Mouse (Mus musculus) heart, embryonic 13.5 days (tissue): ENCODE data around the gene Zfp423. TPM values are rescaled to one million over a fixed set of nuclear protein-coding genes. Genes with fewer than 3 reads are reported as not detected.

ENCODE experiments used
- ATAC-seq: fragments of 200-750 bp; cut with Nextera tagmentation; 2 replicates; pipeline ENCODE4 v1.8.0; 2017; ENCODE audit warnings: moderate TSS enrichment; ENCODE audit not compliant: insufficient number of reproducible peaks, low FRiP score, low TSS enrichment; ENCODE audit errors: extremely low read depth
- H3K27ac ChIP-seq: fragments of 300-500 bp; sonication (generic); replicated peaks from 2 replicates; pipeline ENCODE4 v1.5.1; 2015; ENCODE audit warnings: moderate library complexity, mild to moderate bottlenecking, inconsistent platforms
- H3K27me3 ChIP-seq: fragments of 300-500 bp; sonication (generic); replicated peaks from 2 replicates; pipeline ENCODE4 v1.6.1; 2015; ENCODE audit warnings: mild to moderate bottlenecking, inconsistent platforms
- H3K36me3 ChIP-seq: fragments of 300-500 bp; sonication (generic); 2 replicates; pipeline ENCODE4 v1.6.1; 2015; ENCODE audit warnings: mild to moderate bottlenecking, inconsistent platforms
- H3K4me1 ChIP-seq: fragments of 300-500 bp; sonication (generic); 2 replicates; pipeline ENCODE4 v1.6.1; 2015; ENCODE audit warnings: inconsistent platforms
- H3K4me2 ChIP-seq: fragments of 300-500 bp; sonication (generic); 2 replicates; pipeline ENCODE4 v1.6.1; 2015; ENCODE audit warnings: inconsistent platforms, mild to moderate bottlenecking, moderate library complexity
- H3K4me3 ChIP-seq: fragments of 300-500 bp; sonication (generic); 2 replicates; pipeline ENCODE4 v1.5.1; 2015; ENCODE audit warnings: moderate library complexity, mild to moderate bottlenecking, inconsistent platforms
- H3K9ac ChIP-seq: fragments of 300-500 bp; sonication (generic); 2 replicates; pipeline ENCODE4 v1.6.1; 2015; ENCODE audit warnings: inconsistent platforms, mild to moderate bottlenecking, moderate library complexity
- H3K9me3 ChIP-seq: fragments of 300-500 bp; sonication (generic); 2 replicates; pipeline ENCODE4 v1.6.1; 2016; ENCODE audit warnings: inconsistent platforms
- WGBS: fragments of 180-500 bp; shearing (Covaris S2); methylation state at CpG from one replicate; pipeline ENCODE4 v1.1.7; 2015; ENCODE audit warnings: mixed read lengths; 5-methylcytosine and 5-hydroxymethylcytosine counted together
- polyA plus RNA-seq: library from polyadenylated mRNA; unstranded; fragments of >200 nt; fragmentation: Nextera tagmentation; extraction: Ambion mirVana; gene quantifications from 2 replicates; pipeline ENCODE4 v1.2.1, GENCODE M21; 2015

Gene Zfp423
- polyA plus RNA-seq, 1 experiment from 2014 or later, result 4.1 TPM

DNA sequence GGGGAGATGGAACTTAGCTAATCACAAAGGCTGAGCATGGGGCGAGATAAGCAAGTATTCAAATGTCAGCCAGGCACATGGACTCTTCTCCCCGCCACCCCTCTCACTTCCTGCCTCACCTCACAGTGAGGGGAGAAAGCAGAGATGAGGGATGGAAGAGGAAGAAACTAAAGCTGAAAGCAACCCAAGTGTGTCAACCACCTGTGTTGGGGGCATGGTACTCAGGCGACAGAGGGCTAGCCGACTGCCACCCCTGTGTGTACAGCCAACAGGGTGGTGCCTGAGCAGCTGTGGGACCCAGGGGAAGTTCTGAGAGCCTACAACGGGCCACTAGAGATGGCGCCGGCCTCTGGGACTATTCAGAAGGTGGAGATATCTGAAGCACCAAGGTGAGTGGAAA is 327.6 kb downstream of the Zfp423 start:
- Histone ChIP-seq H3K36me3 (no peaks in the 10 kb centered on the region), H3K4me1 (peaks cover 3% of the 10 kb centered on the region; the same call in 1 of the 2 replicates), H3K4me2 (no peak overlapping the region), H3K9ac (no peak overlapping the region), H3K4me3 (no peak overlapping the region), H3K27ac (no peak overlapping the region), H3K9me3 (no peaks in the 10 kb centered on the region), H3K27me3 (no peaks in the 10 kb centered on the region; the same call in 1 of the 2 replicates)
- ATAC-seq, result no peak
- 58% methylated on average over 7 of the region's 7 CpGs for WGBS

DNA sequence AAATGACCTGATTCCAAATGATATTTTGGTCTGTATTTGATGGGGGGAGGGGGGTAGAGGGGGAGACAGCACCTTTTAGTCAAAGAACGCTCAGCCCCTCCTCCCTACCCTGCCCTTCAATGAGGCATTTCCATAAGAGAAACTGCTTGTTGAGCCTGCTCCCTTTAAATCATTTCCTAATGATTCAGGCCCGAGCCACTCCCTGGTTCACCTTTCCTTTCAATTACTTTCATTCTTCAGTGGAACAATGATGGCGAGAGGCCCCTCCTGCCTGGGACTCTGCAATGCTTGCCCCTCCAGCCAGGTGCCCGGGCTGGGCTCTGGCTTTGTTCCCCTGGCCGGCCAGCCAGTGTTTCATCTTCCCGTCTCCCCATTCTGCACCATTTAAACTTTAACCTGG is 329.7 kb downstream of the Zfp423 start:
- Histone ChIP-seq H3K4me2 (no peak overlapping the region), H3K9ac (no peak overlapping the region), H3K27ac (no peak overlapping the region), H3K4me3 (no peak overlapping the region), H3K4me1 (peaks cover 3% of the 10 kb centered on the region; the same call in 1 of the 2 replicates), H3K36me3 (no peaks in the 10 kb centered on the region), H3K27me3 (no peaks in the 10 kb centered on the region; the same call in 1 of the 2 replicates), H3K9me3 (0 out of 2 replicates have a peak, but pooled peaks cover 3% of the 10 kb centered on the region)
- no peak for ATAC-seq
- WGBS, result 54% methylated on average over 6 of the region's 6 CpGs

DNA sequence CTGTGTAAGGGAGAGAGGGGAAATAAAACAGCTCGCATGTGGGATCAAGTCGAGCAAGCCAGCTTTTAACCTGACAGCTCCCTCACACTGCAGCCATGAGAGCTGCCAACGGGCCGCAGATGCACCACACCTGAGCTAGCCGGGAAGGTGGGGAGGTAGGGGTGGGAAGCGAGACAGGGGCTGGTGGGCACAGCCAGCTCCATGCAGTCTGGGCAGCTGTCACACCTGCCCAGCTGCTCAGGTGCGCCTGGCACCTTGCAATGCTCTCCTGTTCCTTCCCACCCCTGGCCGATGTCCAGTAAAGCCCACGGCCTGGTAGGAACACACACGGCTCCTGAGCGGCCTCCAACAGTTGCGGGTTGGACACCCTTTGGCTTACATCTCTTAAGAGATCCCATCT is 338.2 kb downstream of the Zfp423 start:
- no peak for ATAC-seq
- 79% methylated on average over 12 of the region's 12 CpGs for WGBS
- 0 out of 2 replicates have a peak, but pooled peaks cover 3% of the 10 kb centered on the region for H3K9me3 ChIP-seq

DNA sequence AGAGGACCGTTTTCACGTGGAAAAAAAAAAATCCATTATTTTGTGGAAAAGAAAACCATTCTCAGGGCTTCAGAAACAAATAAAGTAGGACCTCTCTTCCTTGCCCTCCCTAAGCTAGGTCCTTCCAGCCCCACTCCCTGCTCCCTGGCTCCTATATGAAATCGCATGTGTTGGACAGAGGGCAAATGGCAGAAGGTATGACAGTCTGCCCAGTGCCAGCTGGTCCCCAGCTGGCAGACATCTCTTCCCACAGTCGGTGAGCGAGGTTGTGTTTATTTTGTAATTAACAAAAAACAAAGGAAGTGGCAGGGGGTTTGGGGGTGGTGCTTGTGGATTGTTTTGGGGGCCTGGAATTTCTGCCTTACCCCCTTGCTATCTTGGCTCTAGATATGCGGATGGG is 339.2 kb downstream of the Zfp423 start:
- WGBS, result 66% methylated on average over 6 of the region's 6 CpGs
- H3K4me1 ChIP-seq, result peaks cover 5% of the 10 kb centered on the region; the same call in 1 of the 2 replicates
- no peaks in the 10 kb centered on the region for H3K36me3 ChIP-seq
- no peak for ATAC-seq
- peaks cover 38% of the 10 kb centered on the region for H3K27me3 ChIP-seq
- H3K4me2 ChIP-seq, result no peak overlapping the region
- H3K27ac ChIP-seq, result no peak overlapping the region
- H3K9me3 ChIP-seq, result no peaks in the 10 kb centered on the region
- no peak overlapping the region for H3K4me3 ChIP-seq
- H3K9ac ChIP-seq, result no peak overlapping the region

More for the DNA sequence above, 338.2 kb downstream of the Zfp423 start:
- Histone ChIP-seq H3K27ac (no peak overlapping the region), H3K4me1 (peaks cover 5% of the 10 kb centered on the region; the same call in 1 of the 2 replicates), H3K9ac (no peak overlapping the region), H3K4me2 (no peak overlapping the region), H3K27me3 (peaks cover 29% of the 10 kb centered on the region), H3K36me3 (no peaks in the 10 kb centered on the region), H3K4me3 (no peak overlapping the region)

DNA sequence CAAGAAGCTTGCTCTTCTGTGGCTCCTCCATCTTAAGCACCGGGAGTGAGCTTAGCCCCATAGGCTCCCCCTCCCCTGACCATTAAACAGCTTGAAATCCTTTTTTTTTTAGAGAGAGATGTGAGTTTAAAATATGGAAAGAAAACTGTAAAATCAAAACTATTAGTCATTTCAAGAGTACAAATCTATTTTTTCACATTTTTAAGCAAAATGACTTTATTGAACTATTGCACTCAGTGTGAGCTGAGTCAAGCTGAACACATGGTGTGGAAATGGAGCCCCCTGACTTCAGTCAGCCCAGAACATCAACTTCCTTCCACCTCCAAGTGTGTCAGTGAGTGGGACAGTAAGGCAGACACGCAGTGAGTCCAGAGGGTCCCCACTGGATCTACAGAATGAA is 339.9 kb downstream of the Zfp423 start:
- no peak for ATAC-seq
- H3K36me3 ChIP-seq, result no peaks in the 10 kb centered on the region
- 66% methylated on average over 2 of the region's 2 CpGs for WGBS
- no peak overlapping the region for H3K4me2 ChIP-seq
- H3K9ac ChIP-seq, result no peak overlapping the region
- H3K4me3 ChIP-seq, result no peak overlapping the region
- peaks cover 5% of the 10 kb centered on the region; the same call in 1 of the 2 replicates for H3K4me1 ChIP-seq
- no peak overlapping the region for H3K27ac ChIP-seq
- H3K27me3 ChIP-seq, result peaks cover 45% of the 10 kb centered on the region
- no peaks in the 10 kb centered on the region for H3K9me3 ChIP-seq

DNA sequence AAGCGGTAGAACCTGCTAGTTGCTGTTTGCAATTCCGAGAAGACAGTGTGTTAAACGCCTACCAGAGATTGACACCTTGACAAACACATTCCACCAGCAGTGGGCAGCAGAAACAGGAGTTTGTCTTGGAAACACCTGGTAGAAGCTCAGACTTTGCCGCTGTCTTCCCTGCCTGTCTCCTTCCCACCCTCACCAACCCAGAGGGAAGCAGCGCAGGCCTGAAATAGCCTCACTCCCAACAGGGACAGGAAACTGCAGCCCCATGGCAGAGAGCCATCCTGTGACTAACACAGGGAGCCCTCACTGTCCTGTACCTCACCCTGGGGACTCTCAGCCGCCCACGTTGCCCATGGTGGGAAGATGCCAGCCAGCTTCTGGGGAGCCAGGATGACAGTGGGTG is 340.3 kb downstream of the Zfp423 start:
- H3K27me3 ChIP-seq, result peaks cover 47% of the 10 kb centered on the region
- no peaks in the 10 kb centered on the region for H3K36me3 ChIP-seq
- 26% methylated on average over 7 of the region's 7 CpGs for WGBS
- no peak overlapping the region for H3K27ac ChIP-seq
- no peak for ATAC-seq
- no peaks in the 10 kb centered on the region for H3K9me3 ChIP-seq
- H3K4me1 ChIP-seq, result peaks cover 5% of the 10 kb centered on the region; the same call in 1 of the 2 replicates
- no peak overlapping the region for H3K4me3 ChIP-seq
- H3K4me2 ChIP-seq, result no peak overlapping the region
- no peak overlapping the region for H3K9ac ChIP-seq

DNA sequence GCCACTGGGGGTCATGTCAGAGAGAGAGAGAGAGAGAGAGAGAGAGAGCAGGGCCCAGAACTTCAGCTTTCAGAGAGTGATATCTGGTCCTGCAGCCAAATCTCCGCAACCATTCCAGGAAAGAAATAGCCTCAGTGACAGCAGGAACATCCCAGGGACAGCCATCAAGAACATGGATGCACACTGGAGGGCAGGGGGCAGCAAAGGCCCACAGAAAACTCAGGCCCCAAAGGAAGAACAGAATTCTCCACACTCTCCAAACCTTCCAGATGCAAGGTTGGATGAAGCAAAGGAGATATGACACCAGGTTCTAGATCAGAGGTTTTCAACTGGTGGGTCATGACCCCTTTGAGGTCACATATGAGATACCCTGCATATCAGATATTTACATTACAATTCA is 345.7 kb downstream of the Zfp423 start:
- no peak overlapping the region for H3K4me2 ChIP-seq
- no peak overlapping the region for H3K9ac ChIP-seq
- no peak overlapping the region for H3K4me3 ChIP-seq
- ATAC-seq, result no peak
- 80% methylated on average over 1 of the region's 1 CpGs for WGBS
- H3K9me3 ChIP-seq, result no peaks in the 10 kb centered on the region
- no peaks in the 10 kb centered on the region for H3K36me3 ChIP-seq
- H3K27ac ChIP-seq, result no peak overlapping the region
- H3K27me3 ChIP-seq, result peaks cover 56% of the 10 kb centered on the region
- H3K4me1 ChIP-seq, result no peaks in the 10 kb centered on the region

Other genes starting within 250 kb of the Zfp423 start
- gene Cnep1r1, start 159.2 kb upstream of the Zfp423 start, polyA plus RNA-seq, result 42.6 and 42.8 TPM in 2 replicates
- 27.2 and 27.7 TPM in 2 replicates for gene Heatr3, start 178.3 kb upstream of the Zfp423 start, polyA plus RNA-seq
- 6.5 TPM in 2 replicates for gene Tent4b, start 239.6 kb upstream of the Zfp423 start, polyA plus RNA-seq